Mouse (Mus musculus): Measurements from ENCODE around the gene Dhx57.

- TF ChIP-seq CTCF (IDR thresholded peaks at IDR 0.05) (no peak), EP300 (IDR thresholded peaks at IDR 0.05) (no peak)
These were observed 34.2 kb upstream of the Dhx57 start for GRCm38 (mm10) chr17:80324521-80324920.
